Mouse (Mus musculus): ENCODE data around the gene Cwc25.

DNA sequence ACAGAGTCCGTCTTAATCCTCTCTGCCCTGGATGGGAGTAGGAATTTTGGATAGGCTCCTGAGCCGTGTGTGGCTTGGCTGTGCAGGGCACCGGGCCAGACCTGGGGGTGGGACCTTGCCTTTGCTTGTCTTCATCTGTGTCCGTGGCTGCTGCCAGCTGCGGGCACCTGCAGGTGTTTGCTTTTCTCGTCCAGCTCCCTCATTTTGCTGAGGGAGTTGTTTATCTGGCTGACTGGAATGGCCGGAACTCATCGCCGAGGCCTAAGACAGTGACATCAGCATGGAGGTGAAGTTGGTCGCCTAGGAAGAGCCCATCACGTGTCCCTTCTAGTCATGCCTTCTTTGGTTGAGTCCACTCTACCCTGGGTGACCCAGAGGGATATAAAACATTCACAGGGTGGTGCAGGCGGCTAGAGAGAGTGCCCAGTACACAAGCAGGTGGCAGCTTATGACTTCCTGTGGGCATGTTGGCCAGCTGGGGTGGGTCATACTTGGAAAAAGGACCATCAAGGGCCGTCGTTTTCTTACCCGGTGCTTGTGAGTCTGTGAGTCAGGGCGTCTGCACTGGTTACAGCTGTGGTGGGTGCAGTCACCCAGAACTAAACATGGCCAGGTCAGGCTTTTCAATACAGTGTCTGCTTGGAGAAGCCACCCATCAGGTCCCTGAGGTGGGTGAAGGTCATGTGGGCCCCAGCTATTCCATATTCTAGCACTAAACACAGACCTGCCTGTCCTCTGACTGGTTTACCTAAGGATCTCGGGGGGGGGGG is 47.6 kb upstream of the Cwc25 start:
- TF ChIP-seq GATA2 (IDR thresholded peaks at IDR 0.05; ENCODE audit: borderline replicate concordance, low read depth, low read length) (no peak), CTCF (IDR thresholded peaks at IDR 0.05; ENCODE audit: low read depth, low read length) (no peak), GATA1 (IDR thresholded peaks at IDR 0.05; ENCODE audit: borderline replicate concordance, low read length) (no peak), POLR2AphosphoS5 (IDR thresholded peaks at IDR 0.05; ENCODE audit: insufficient replicate concordance, low read depth, low read length) (no peak)
